Mouse (Mus musculus) stomach, embryonic 15.5 days (tissue): Measurements from ENCODE around the gene Rmi2. TPM values are rescaled to one million over a fixed set of nuclear protein-coding genes. Genes with fewer than 3 reads are reported as not detected.

Experiments used
- ATAC-seq: fragments of 200-750 bp; cut with Nextera tagmentation; 2 replicates; pipeline ENCODE4 v1.8.0; 2017; ENCODE audit warnings: low read depth, moderate number of reproducible peaks, moderate TSS enrichment; ENCODE audit not compliant: insufficient read depth, low FRiP score
- H3K27ac ChIP-seq: fragments of 300-500 bp; sonication (generic); 2 replicates; pipeline ENCODE4 v1.5.1; 2015; ENCODE audit warnings: mild to moderate bottlenecking, inconsistent platforms
- H3K27me3 ChIP-seq: fragments of 300-500 bp; sonication (generic); replicated peaks from 2 replicates; pipeline ENCODE4 v1.6.1; 2015; ENCODE audit warnings: inconsistent platforms
- H3K36me3 ChIP-seq: fragments of 300-500 bp; sonication (generic); 2 replicates; pipeline ENCODE4 v1.6.1; 2015; ENCODE audit warnings: inconsistent platforms
- H3K4me1 ChIP-seq: fragments of 300-500 bp; sonication (generic); 2 replicates; pipeline ENCODE4 v1.6.1; 2015; ENCODE audit warnings: inconsistent platforms
- H3K4me2 ChIP-seq: fragments of 300-500 bp; sonication (generic); 2 replicates; pipeline ENCODE4 v1.6.1; 2015; ENCODE audit warnings: mild to moderate bottlenecking, inconsistent platforms
- H3K4me3 ChIP-seq: fragments of 300-500 bp; sonication (generic); replicated peaks from 2 replicates; pipeline ENCODE4 v1.5.1; 2015; ENCODE audit warnings: inconsistent platforms
- H3K9ac ChIP-seq: fragments of 300-500 bp; sonication (generic); 2 replicates; pipeline ENCODE4 v1.6.1; 2015; ENCODE audit warnings: inconsistent platforms
- H3K9me3 ChIP-seq: fragments of 300-500 bp; sonication (generic); 2 replicates; pipeline ENCODE4 v1.6.1; 2016; ENCODE audit warnings: inconsistent platforms
- WGBS: fragments of 180-500 bp; shearing (Covaris S2); methylation state at CpG from one replicate; pipeline ENCODE4 v1.1.7; 2015; 5-methylcytosine and 5-hydroxymethylcytosine counted together
- polyA plus RNA-seq: library from polyadenylated mRNA; unstranded; fragments of >200 nt; fragmentation: Nextera tagmentation; extraction: Ambion mirVana; gene quantifications from 2 replicates; pipeline ENCODE4 v1.2.1, GENCODE M21; 2015

Gene Rmi2
- polyA plus RNA-seq, 1 experiment from 2014 or later: 3.7 TPM

GRCm38 (mm10) chr16:10872825-10873360, 38.0 kb downstream of the Rmi2 start:
- 69% methylated on average over 4 of the region's 4 CpGs for WGBS
- H3K4me3 ChIP-seq: no peak overlapping the region
- H3K27ac ChIP-seq: no peak overlapping the region
- no peak overlapping the region for H3K9ac ChIP-seq
- peaks cover 8% of the 10 kb centered on the region; the same call in 1 of the 2 replicates for H3K4me1 ChIP-seq
- H3K27me3 ChIP-seq: no peaks in the 10 kb centered on the region
- no peak for ATAC-seq
- no peaks in the 10 kb centered on the region for H3K36me3 ChIP-seq
- no peak overlapping the region for H3K4me2 ChIP-seq
- no peaks in the 10 kb centered on the region for H3K9me3 ChIP-seq

- no peaks in the 10 kb centered on the region for H3K27me3 ChIP-seq
- 2% methylated on average over 5 of the region's 5 CpGs for WGBS
Observed at GRCm38 (mm10) chr16:10873654-10874053, 38.8 kb downstream of the Rmi2 start.

GRCm38 (mm10) chr16:10878227-10878626, 43.4 kb downstream of the Rmi2 start:
- no peak overlapping the region for H3K27ac ChIP-seq
- H3K4me1 ChIP-seq: peaks cover 9% of the 10 kb centered on the region; the same call in 1 of the 2 replicates
- no peaks in the 10 kb centered on the region for H3K36me3 ChIP-seq
- no peak overlapping the region for H3K9ac ChIP-seq
- H3K27me3 ChIP-seq: no peaks in the 10 kb centered on the region
- no peak overlapping the region for H3K4me2 ChIP-seq
- 76% methylated on average over 3 of the region's 3 CpGs for WGBS
- no peak for ATAC-seq
- no peaks in the 10 kb centered on the region for H3K9me3 ChIP-seq
- H3K4me3 ChIP-seq: no peak overlapping the region

More at GRCm38 (mm10) chr16:10873654-10874053, 38.8 kb downstream of the Rmi2 start:
- Histone ChIP-seq H3K4me1 (peaks cover 8% of the 10 kb centered on the region; the same call in 1 of the 2 replicates), H3K4me3 (no peak overlapping the region), H3K9me3 (no peaks in the 10 kb centered on the region), H3K36me3 (no peaks in the 10 kb centered on the region), H3K27ac (no peak overlapping the region), H3K9ac (no peak overlapping the region), H3K4me2 (no peak overlapping the region)
- no peak for ATAC-seq

- no peak overlapping the region for H3K27ac ChIP-seq
- H3K9ac ChIP-seq: no peak overlapping the region
- H3K27me3 ChIP-seq: no peaks in the 10 kb centered on the region
- peak; percentile 21; the same call in 1 of the 2 replicates for ATAC-seq
- H3K36me3 ChIP-seq: no peaks in the 10 kb centered on the region
- H3K4me3 ChIP-seq: no peak overlapping the region
- 100% methylated on average over 1 of the region's 1 CpGs for WGBS
- H3K4me1 ChIP-seq: peaks cover 9% of the 10 kb centered on the region; the same call in 1 of the 2 replicates
- no peak overlapping the region for H3K4me2 ChIP-seq
- no peaks in the 10 kb centered on the region for H3K9me3 ChIP-seq
Observed at GRCm38 (mm10) chr16:10879467-10879866, 44.6 kb downstream of the Rmi2 start.

GRCm38 (mm10) chr16:10881231-10881962, 46.5 kb downstream of the Rmi2 start:
- Histone ChIP-seq H3K27ac (no peak overlapping the region), H3K4me2 (no peak overlapping the region), H3K27me3 (no peaks in the 10 kb centered on the region), H3K36me3 (no peaks in the 10 kb centered on the region), H3K9me3 (no peaks in the 10 kb centered on the region), H3K4me1 (peaks cover 9% of the 10 kb centered on the region; the same call in 1 of the 2 replicates), H3K9ac (no peak overlapping the region), H3K4me3 (no peak overlapping the region)
- no peak for ATAC-seq
- WGBS: 51% methylated on average over 4 of the region's 4 CpGs

GRCm38 (mm10) chr16:10887436-10887835, 52.6 kb downstream of the Rmi2 start:
- H3K36me3 ChIP-seq: no peaks in the 10 kb centered on the region
- H3K9ac ChIP-seq: no peak overlapping the region
- no peak overlapping the region for H3K4me3 ChIP-seq
- no peak overlapping the region for H3K27ac ChIP-seq
- H3K4me2 ChIP-seq: no peak overlapping the region
- H3K9me3 ChIP-seq: no peaks in the 10 kb centered on the region
- H3K27me3 ChIP-seq: no peaks in the 10 kb centered on the region
- no peak for ATAC-seq
- WGBS: 75% methylated on average over 2 of the region's 2 CpGs
- no peaks in the 10 kb centered on the region for H3K4me1 ChIP-seq

GRCm38 (mm10) chr16:10890363-10890762, 55.5 kb downstream of the Rmi2 start:
- 78% methylated on average over 3 of the region's 3 CpGs for WGBS
- H3K27ac ChIP-seq: no peak overlapping the region
- no peaks in the 10 kb centered on the region for H3K9me3 ChIP-seq
- H3K4me2 ChIP-seq: no peak overlapping the region
- H3K27me3 ChIP-seq: no peaks in the 10 kb centered on the region
- H3K9ac ChIP-seq: no peak overlapping the region
- H3K4me1 ChIP-seq: no peaks in the 10 kb centered on the region
- ATAC-seq: no peak
- H3K4me3 ChIP-seq: no peak overlapping the region
- H3K36me3 ChIP-seq: no peaks in the 10 kb centered on the region

- no peak overlapping the region for H3K4me3 ChIP-seq
- no peak for ATAC-seq
- H3K9me3 ChIP-seq: no peaks in the 10 kb centered on the region
- H3K27ac ChIP-seq: no peak overlapping the region
- WGBS: 61% methylated on average over 4 of the region's 4 CpGs
- H3K4me2 ChIP-seq: no peak overlapping the region
- no peaks in the 10 kb centered on the region for H3K36me3 ChIP-seq
- H3K9ac ChIP-seq: no peak overlapping the region
- H3K27me3 ChIP-seq: no peaks in the 10 kb centered on the region
- H3K4me1 ChIP-seq: no peaks in the 10 kb centered on the region
Observed at GRCm38 (mm10) chr16:10893161-10893560, 58.3 kb downstream of the Rmi2 start.

- Histone ChIP-seq H3K9ac (no peak overlapping the region), H3K27me3 (no peaks in the 10 kb centered on the region), H3K4me3 (no peak overlapping the region), H3K4me1 (no peaks in the 10 kb centered on the region), H3K9me3 (no peaks in the 10 kb centered on the region), H3K4me2 (no peak overlapping the region), H3K27ac (no peak overlapping the region), H3K36me3 (no peaks in the 10 kb centered on the region)
- 77% methylated on average over 3 of the region's 3 CpGs for WGBS
- no peak for ATAC-seq
Observed at GRCm38 (mm10) chr16:10895906-10896305, 61.0 kb downstream of the Rmi2 start.

GRCm38 (mm10) chr16:10897372-10897771, 62.5 kb downstream of the Rmi2 start:
- no peak for ATAC-seq
- no peak overlapping the region for H3K9ac ChIP-seq
- H3K4me3 ChIP-seq: no peak overlapping the region
- H3K36me3 ChIP-seq: no peaks in the 10 kb centered on the region
- WGBS: 36% methylated on average over 6 of the region's 6 CpGs
- H3K4me1 ChIP-seq: no peaks in the 10 kb centered on the region
- H3K4me2 ChIP-seq: no peak overlapping the region
- H3K9me3 ChIP-seq: no peaks in the 10 kb centered on the region
- no peak overlapping the region for H3K27ac ChIP-seq
- H3K27me3 ChIP-seq: no peaks in the 10 kb centered on the region

GRCm38 (mm10) chr16:10900736-10901135, 65.9 kb downstream of the Rmi2 start:
- Histone ChIP-seq H3K4me3 (no peak overlapping the region), H3K36me3 (no peaks in the 10 kb centered on the region), H3K4me2 (no peak overlapping the region), H3K9me3 (no peaks in the 10 kb centered on the region), H3K9ac (no peak overlapping the region), H3K27me3 (no peaks in the 10 kb centered on the region), H3K27ac (no peak overlapping the region), H3K4me1 (peaks cover 7% of the 10 kb centered on the region; the same call in 1 of the 2 replicates)
- ATAC-seq: no peak
- 95% methylated on average over 1 of the region's 1 CpGs for WGBS

GRCm38 (mm10) chr16:10901956-10902355, 67.1 kb downstream of the Rmi2 start:
- H3K4me1 ChIP-seq: peaks cover 12% of the 10 kb centered on the region; the same call in 1 of the 2 replicates
- H3K27me3 ChIP-seq: no peaks in the 10 kb centered on the region
- no peak overlapping the region for H3K9ac ChIP-seq
- WGBS: 60% methylated on average over 2 of the region's 2 CpGs
- H3K27ac ChIP-seq: no peak overlapping the region
- no peak overlapping the region for H3K4me3 ChIP-seq
- ATAC-seq: no peak; the same call in 1 of the 2 replicates
- H3K36me3 ChIP-seq: no peaks in the 10 kb centered on the region
- no peaks in the 10 kb centered on the region for H3K9me3 ChIP-seq
- H3K4me2 ChIP-seq: no peak overlapping the region
